Mouse (Mus musculus) heart, postnatal 36 days (tissue): ENCODE results near the gene Dtnbp1. TPM values are rescaled to one million over a fixed set of nuclear protein-coding genes. Genes with fewer than 3 reads are reported as not detected.
A peak's percentile ranks its signal among the peaks of the same experiment; 100 is the strongest.

ENCODE experiments used
- DNase-seq, 2 experiments: peaks; one replicate each; pipeline ENCODE4 v3.0.0; 2021 to 2022
- intact Hi-C: fragments of 180-260 bp; cut with DNase I; formaldehyde crosslinking; loops from one replicate; pipeline ENCODE4 v1.15.1; 2025
- total RNA-seq, 2 experiments: library from RNA; stranded (reverse); gene quantifications; 2 replicates each; pipeline ENCODE4 v1.2.3; 2021

Dtnbp1 gene
- total RNA-seq, 2 experiments from 2014 or later: 100 to 108 TPM

GRCm38 (mm10) chr13:44913560-44913959 lies 88.4 kb downstream of the Dtnbp1 start:
- intact Hi-C loops: loop anchor here (5.0 kb wide), 1 partner anchor 156 kb away; no protein-coding TSS in a partner anchor
- DNase-seq: no peak

GRCm38 (mm10) chr13:44912851-44913250 lies 89.1 kb downstream of the Dtnbp1 start:
- intact Hi-C loops: loop anchor here (5.0 kb wide), 1 partner anchor 156 kb away; no protein-coding TSS in a partner anchor
- peak; percentile 55 to 63 for DNase-seq

- no peak for DNase-seq
- intact Hi-C loops: loop anchor here (5.0 to 10.0 kb wide), 2 partner anchors 39 to 64 kb away; no protein-coding TSS in a partner anchor
These were observed 93.2 kb downstream of the Dtnbp1 start for GRCm38 (mm10) chr13:44908790-44909189.

DNA sequence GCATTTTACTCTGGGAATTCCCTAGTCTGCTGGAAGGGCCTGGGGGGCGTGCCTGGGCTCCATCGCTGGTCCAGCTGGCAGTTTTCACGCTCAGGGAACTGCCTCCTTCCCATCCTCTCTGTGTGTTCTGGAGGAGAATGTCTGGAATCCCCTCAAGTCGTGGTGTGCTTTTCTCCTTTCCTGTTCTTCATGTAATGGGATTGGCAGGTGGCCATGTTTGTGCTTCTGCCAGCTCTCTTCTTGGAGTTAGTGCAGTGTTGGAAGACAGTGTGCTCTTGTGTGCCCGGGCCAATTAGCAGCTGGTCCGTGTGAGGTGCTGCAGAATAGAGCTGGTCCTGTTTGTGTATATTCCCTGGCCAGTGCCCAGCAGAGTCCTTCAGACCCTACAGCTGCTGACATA lies 94.2 kb downstream of the Dtnbp1 start:
- intact Hi-C loops: loop anchor here (5.0 to 10.0 kb wide), 2 partner anchors 40 to 63 kb away; no protein-coding TSS in a partner anchor
- peak; percentile 82 to 84 for DNase-seq

GRCm38 (mm10) chr13:44906141-44906540 lies 95.8 kb downstream of the Dtnbp1 start:
- no peak for DNase-seq
- intact Hi-C loops: loop anchor here (5.0 to 10.0 kb wide), 2 partner anchors 41 to 61 kb away; no protein-coding TSS in a partner anchor

DNA sequence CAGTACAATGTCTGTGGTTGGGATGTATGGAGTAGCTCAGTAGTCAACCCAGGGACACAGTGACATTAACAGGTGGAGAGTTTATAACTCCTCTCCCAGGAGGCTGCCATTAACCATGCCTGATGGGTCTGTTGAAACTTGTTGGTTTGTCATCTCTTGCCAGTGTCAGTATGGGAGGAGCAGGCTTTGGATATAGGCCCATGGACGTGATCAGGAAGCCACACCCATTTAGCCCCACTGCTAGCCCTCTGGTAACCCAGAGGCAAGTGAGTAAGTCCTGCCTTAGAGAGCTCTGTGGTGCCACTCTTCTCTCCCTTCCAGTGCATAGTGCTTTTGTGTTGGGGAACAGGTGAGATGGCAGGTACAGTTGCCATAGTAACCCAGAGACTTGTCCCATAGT lies 97.7 kb downstream of the Dtnbp1 start:
- DNase-seq: no peak
- intact Hi-C loops: loop anchor here (10.0 kb wide), 1 partner anchor 59 kb away; no protein-coding TSS in a partner anchor

GRCm38 (mm10) chr13:44903416-44903815 lies 98.5 kb downstream of the Dtnbp1 start:
- DNase-seq: no peak
- intact Hi-C loops: loop anchor here (10.0 kb wide), 1 partner anchor 59 kb away; no protein-coding TSS in a partner anchor

GRCm38 (mm10) chr13:44902299-44902698 lies 99.6 kb downstream of the Dtnbp1 start:
- DNase-seq: no peak
- intact Hi-C loops: loop anchor here (10.0 kb wide), 1 partner anchor 57 kb away; no protein-coding TSS in a partner anchor

DNA sequence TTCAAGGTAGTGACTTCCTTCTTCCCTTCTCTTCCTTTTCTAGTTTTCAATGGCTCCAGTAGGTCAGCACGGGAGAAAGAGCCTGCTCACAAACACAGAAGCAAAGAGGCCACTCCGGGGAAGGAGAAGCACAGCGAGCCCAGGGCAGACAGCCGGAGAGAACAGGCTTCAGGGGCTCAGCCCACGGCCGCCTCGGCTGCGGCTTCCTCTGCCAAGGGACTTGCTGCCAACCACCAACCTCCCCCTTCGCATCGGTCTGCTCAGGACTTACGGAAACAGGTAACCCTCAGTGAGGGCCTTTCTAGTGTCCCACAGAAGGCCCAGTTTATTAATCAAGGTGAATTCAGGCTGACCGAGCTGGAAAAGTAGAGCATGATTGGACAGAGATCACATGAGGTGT lies 105.7 kb downstream of the Dtnbp1 start:
- intact Hi-C loops: no loop called here
- DNase-seq: no peak

DNA sequence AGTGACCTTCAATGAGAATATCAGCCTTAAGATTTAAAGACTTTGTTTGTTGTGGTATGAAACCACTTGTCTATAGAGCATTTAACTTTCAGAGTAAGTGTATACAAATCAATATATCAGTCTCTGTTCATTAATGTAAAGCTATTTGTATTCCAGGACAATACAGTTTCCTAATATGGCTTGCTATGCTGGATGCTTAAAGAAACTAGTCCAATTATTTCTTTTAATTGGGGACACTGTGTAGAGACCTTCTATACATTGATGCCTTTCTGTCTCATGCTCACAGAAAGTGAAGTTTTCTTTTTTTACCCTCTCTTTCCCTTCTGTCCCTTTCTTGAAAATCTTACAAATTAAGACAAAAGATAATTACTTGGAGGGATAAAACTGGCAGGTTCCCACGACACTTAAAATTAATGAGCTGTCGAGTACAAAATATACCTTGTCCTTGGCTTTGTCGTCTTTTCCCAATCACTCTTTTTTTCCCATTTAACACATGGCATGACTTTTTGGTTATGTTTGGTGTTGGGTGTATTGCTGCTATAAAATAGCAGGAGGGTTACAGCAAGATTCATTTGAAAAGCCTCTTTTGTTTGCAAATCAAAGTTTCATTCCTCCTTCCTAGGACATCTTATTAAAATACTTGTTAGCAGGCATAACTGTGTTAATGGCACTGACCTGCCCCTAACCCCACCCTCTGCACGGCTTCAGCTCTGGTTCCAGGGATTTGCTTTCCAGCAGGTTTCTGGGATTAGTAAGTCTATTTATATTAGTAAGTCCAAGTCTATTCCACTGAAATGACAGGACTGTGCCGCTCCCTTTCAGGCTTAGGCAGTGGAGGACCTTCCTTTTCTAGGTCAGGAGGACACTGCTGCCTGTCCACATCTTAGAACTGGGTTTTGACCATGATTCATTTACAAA lies 109.9 kb downstream of the Dtnbp1 start:
- no peak for DNase-seq
- intact Hi-C loops: no loop called here

GRCm38 (mm10) chr13:44890612-44891011 lies 111.3 kb downstream of the Dtnbp1 start:
- DNase-seq: no peak
- intact Hi-C loops: no loop called here

- no peak for DNase-seq
- intact Hi-C loops: no loop called here
These were observed 115.7 kb downstream of the Dtnbp1 start for GRCm38 (mm10) chr13:44886221-44886620.

DNA sequence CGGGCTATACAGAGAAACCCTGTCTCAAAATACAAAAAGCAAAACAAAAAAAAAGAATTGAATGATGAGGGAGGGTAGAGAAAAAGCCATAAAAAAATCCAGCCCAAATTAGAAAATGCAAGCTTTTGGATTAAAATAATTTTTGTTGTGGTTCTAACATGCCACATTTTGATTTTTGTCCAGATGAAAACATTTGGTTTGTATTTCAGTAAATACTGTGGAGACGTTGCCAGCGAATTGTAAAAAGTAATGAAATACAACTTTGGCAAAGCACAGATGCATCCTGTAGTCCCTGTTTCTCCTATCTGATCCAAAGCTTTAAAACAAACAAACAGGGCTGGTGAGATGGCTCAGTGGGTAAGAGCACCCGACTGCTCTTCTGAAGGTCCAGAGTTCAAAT lies 120.9 kb downstream of the Dtnbp1 start:
- no peak for DNase-seq
- intact Hi-C loops: no loop called here

- no peak for DNase-seq
- intact Hi-C loops: no loop called here
These were observed 125.1 kb downstream of the Dtnbp1 start for GRCm38 (mm10) chr13:44876799-44877198.

Other genes with a start within 250 kb of the Dtnbp1 start
- gene Gm9817, start 76.5 kb upstream of the Dtnbp1 start, total RNA-seq: under 1 TPM in 1 of 2 experiments, not detected in 1; 0.25 TPM